Mouse (Mus musculus): ENCODE measurements around the gene Prelp. TPM values are rescaled to one million over a fixed set of nuclear protein-coding genes. Genes with fewer than 3 reads are reported as not detected.

The Prelp gene
- total and polyA plus RNA-seq, 3 experiments = not detected

GRCm38 (mm10) chr1:133968788-133969325 lies 47.6 kb upstream of the Prelp start:
- peaks cover 2 to 14% of the 10 kb centered on the region in 2 experiments; a peak in 3 of 4 replicates for H3K4me1 ChIP-seq (ENCODE audit: control insufficient read depth in 1 of 2, insufficient read depth in 2 of 2, low read length in 2 of 2)

GRCm38 (mm10) chr1:133967481-133968017 lies 46.3 kb upstream of the Prelp start:
- no peaks in the 10 kb centered on the region for H3K9me3 ChIP-seq (replicated peaks; ENCODE audit: insufficient read depth, low read length)
- H3K4me3 ChIP-seq (ENCODE audit: control insufficient read depth in 1 of 2, insufficient read depth in 1 of 2, low read depth in 2 of 2, low read length in 2 of 2) = no peak overlapping the region
- no peak for TF ChIP-seq MEF2A (IDR thresholded peaks at IDR 0.05; ENCODE audit: extremely low read depth, insufficient replicate concordance, low read depth, low read length, poor library complexity, severe bottlenecking)
- no peak for TF ChIP-seq HCFC1 (IDR thresholded peaks at IDR 0.05; ENCODE audit: low read depth, low read length)
- TF ChIP-seq USF2 (IDR thresholded peaks at IDR 0.05; ENCODE audit: borderline replicate concordance in 1 of 2, insufficient read depth in 1 of 2, low read depth in 1 of 2, low read length in 2 of 2) = no peak
- TF ChIP-seq SMC3 (IDR thresholded peaks at IDR 0.05; ENCODE audit: low read depth, low read length) = no peak
- no peak for TF ChIP-seq MAZ (IDR thresholded peaks at IDR 0.05; ENCODE audit: low read depth, low read length)
- no peak for TF ChIP-seq ETS1 (IDR thresholded peaks at IDR 0.05; ENCODE audit: low read depth, low read length)
- TF ChIP-seq TBP (IDR thresholded peaks at IDR 0.05; ENCODE audit: low read depth, low read length) = no peak
- TF ChIP-seq GABPA (IDR thresholded peaks at IDR 0.05; ENCODE audit: low read depth, low read length) = no peak
- no peak overlapping the region for H3K27ac ChIP-seq (ENCODE audit: control insufficient read depth, low read depth, low read length)
- peaks cover 4 to 14% of the 10 kb centered on the region in 2 experiments; a peak in 3 of 4 replicates for H3K4me1 ChIP-seq (ENCODE audit: control insufficient read depth in 1 of 2, insufficient read depth in 2 of 2, low read length in 2 of 2)
- H3K27me3 ChIP-seq (ENCODE audit: control insufficient read depth in 1 of 2, insufficient read depth in 2 of 2, low read length in 2 of 2) = peaks cover 0 to 7% of the 10 kb centered on the region in 2 experiments; a peak in 2 of 4 replicates
- no peaks in the 10 kb centered on the region for H3K79me2 ChIP-seq (ENCODE audit: control insufficient read depth, insufficient read depth, low read length, poor library complexity)
- H3K36me3 ChIP-seq (ENCODE audit: control insufficient read depth in 1 of 2, insufficient read depth in 2 of 2, low read length in 2 of 2) = peaks cover 0 to 10% of the 10 kb centered on the region in 2 experiments; a peak in 2 of 4 replicates
- H3K9ac ChIP-seq (ENCODE audit: control insufficient read depth, low read depth, low read length, poor library complexity, severe bottlenecking) = no peak overlapping the region
- no peak for DNase-seq (ENCODE audit: low read depth, low spot score)

More at GRCm38 (mm10) chr1:133968788-133969325, 47.6 kb upstream of the Prelp start:
- Histone ChIP-seq H3K9ac (ENCODE audit: control insufficient read depth, low read depth, low read length, poor library complexity, severe bottlenecking) (no peak overlapping the region), H3K27me3 (ENCODE audit: control insufficient read depth in 1 of 2, insufficient read depth in 2 of 2, low read length in 2 of 2) (peaks cover 4 to 7% of the 10 kb centered on the region in 2 experiments; a peak in 2 of 4 replicates), H3K27ac (ENCODE audit: control insufficient read depth, low read depth, low read length) (no peak overlapping the region), H3K36me3 (ENCODE audit: control insufficient read depth in 1 of 2, insufficient read depth in 2 of 2, low read length in 2 of 2) (peaks cover 0 to 10% of the 10 kb centered on the region in 2 experiments; a peak in 2 of 4 replicates), H3K79me2 (ENCODE audit: control insufficient read depth, insufficient read depth, low read length, poor library complexity) (no peaks in the 10 kb centered on the region), H3K4me3 (ENCODE audit: control insufficient read depth in 1 of 2, insufficient read depth in 1 of 2, low read depth in 2 of 2, low read length in 2 of 2) (no peak overlapping the region), H3K9me3 (replicated peaks; ENCODE audit: insufficient read depth, low read length) (no peaks in the 10 kb centered on the region)
- TF ChIP-seq KAT2A (conservative IDR thresholded peaks at IDR 0.05; ENCODE audit: low read depth, low read length) (no peak), GABPA (IDR thresholded peaks at IDR 0.05; ENCODE audit: low read depth, low read length) (no peak), TAL1 (IDR thresholded peaks at IDR 0.05; ENCODE audit: low read length) (no peak), MAZ (IDR thresholded peaks at IDR 0.05; ENCODE audit: low read depth, low read length) (no peak), USF2 (IDR thresholded peaks at IDR 0.05; ENCODE audit: borderline replicate concordance in 1 of 2, insufficient read depth in 1 of 2, low read depth in 1 of 2, low read length in 2 of 2) (no peak), USF1 (IDR thresholded peaks at IDR 0.05; ENCODE audit: low read depth, low read length) (no peak)
- DNase-seq (ENCODE audit: low read depth, low spot score) = peak; percentile 34

Data from MEL (cell line).